Mouse (Mus musculus): ENCODE data around the gene Mapkap1. TPM values are rescaled to one million over a fixed set of nuclear protein-coding genes. Genes with fewer than 3 reads are reported as not detected.
A peak's percentile ranks its signal among the peaks of the same experiment; 100 is the strongest.

Gene Mapkap1
- polyA plus RNA-seq, 1 experiment from 2014 or later, result 117 TPM

GRCm38 (mm10) chr2:34608917-34609316 lies 202.3 kb downstream of the Mapkap1 start:
- Histone ChIP-seq H3K9ac (replicated peaks) (no peak overlapping the region), H3K27me3 (no peaks in the 10 kb centered on the region), H3K27ac (no peak overlapping the region), H3K4me3 (replicated peaks) (no peak overlapping the region), H3K36me3 (peaks cover 10% of the 10 kb centered on the region; the same call in 1 of the 2 replicates), H3K9me3 (no peaks in the 10 kb centered on the region), H3K4me1 (replicated peaks) (peaks cover 8% of the 10 kb centered on the region), H3K4me2 (no peak overlapping the region)
- ATAC-seq (ENCODE audit: insufficient number of reproducible peaks, insufficient read depth, low FRiP score, low TSS enrichment, low read depth), result no peak
- WGBS, result 65% methylated on average over 3 of the region's 3 CpGs

GRCm38 (mm10) chr2:34609516-34609915 lies 202.9 kb downstream of the Mapkap1 start:
- Histone ChIP-seq H3K4me1 (replicated peaks) (0 out of 2 replicates have a peak, but pooled peaks cover 2% of the 10 kb centered on the region), H3K4me2 (no peak overlapping the region), H3K27ac (no peak overlapping the region), H3K9me3 (no peaks in the 10 kb centered on the region), H3K36me3 (peaks cover 10% of the 10 kb centered on the region; the same call in 1 of the 2 replicates), H3K4me3 (replicated peaks) (no peak overlapping the region), H3K9ac (replicated peaks) (no peak overlapping the region), H3K27me3 (no peaks in the 10 kb centered on the region)
- WGBS, result 91% methylated on average over 4 of the region's 4 CpGs
- ATAC-seq (ENCODE audit: insufficient number of reproducible peaks, insufficient read depth, low FRiP score, low TSS enrichment, low read depth), result no peak

- Histone ChIP-seq H3K9me3 (no peaks in the 10 kb centered on the region), H3K9ac (replicated peaks) (no peak overlapping the region), H3K27ac (no peak overlapping the region), H3K27me3 (no peaks in the 10 kb centered on the region), H3K4me3 (replicated peaks) (no peak overlapping the region), H3K4me2 (no peak overlapping the region), H3K36me3 (peaks cover 29% of the 10 kb centered on the region), H3K4me1 (replicated peaks) (peaks cover 12% of the 10 kb centered on the region)
- no peak for ATAC-seq (ENCODE audit: insufficient number of reproducible peaks, insufficient read depth, low FRiP score, low TSS enrichment, low read depth)
- 37% methylated on average over 10 of the region's 10 CpGs for WGBS
Measured at GRCm38 (mm10) chr2:34620778-34621415, 214.3 kb downstream of the Mapkap1 start.

- Histone ChIP-seq H3K27ac (no peak overlapping the region), H3K9me3 (no peaks in the 10 kb centered on the region), H3K4me3 (replicated peaks) (no peak overlapping the region), H3K27me3 (no peaks in the 10 kb centered on the region), H3K4me2 (no peak overlapping the region), H3K36me3 (peaks cover 33% of the 10 kb centered on the region), H3K4me1 (replicated peaks) (peaks cover 12% of the 10 kb centered on the region), H3K9ac (replicated peaks) (no peak overlapping the region)
- 80% methylated on average over 8 of the region's 8 CpGs for WGBS
- ATAC-seq (ENCODE audit: insufficient number of reproducible peaks, insufficient read depth, low FRiP score, low TSS enrichment, low read depth), result no peak
Measured at GRCm38 (mm10) chr2:34621485-34621884, 214.9 kb downstream of the Mapkap1 start.

- H3K36me3 ChIP-seq, result peaks cover 33% of the 10 kb centered on the region
- H3K27ac ChIP-seq, result no peak overlapping the region
- H3K4me2 ChIP-seq, result no peak overlapping the region
- no peaks in the 10 kb centered on the region for H3K9me3 ChIP-seq
- peaks cover 19% of the 10 kb centered on the region for H3K4me1 ChIP-seq (replicated peaks)
- WGBS, result 77% methylated on average over 11 of the region's 11 CpGs
- H3K9ac ChIP-seq (replicated peaks), result no peak overlapping the region
- no peak for ATAC-seq (ENCODE audit: insufficient number of reproducible peaks, insufficient read depth, low FRiP score, low TSS enrichment, low read depth)
- no peaks in the 10 kb centered on the region for H3K27me3 ChIP-seq
- H3K4me3 ChIP-seq (replicated peaks), result no peak overlapping the region
Measured at GRCm38 (mm10) chr2:34622518-34622917, 215.9 kb downstream of the Mapkap1 start.

- WGBS, result 85% methylated on average over 8 of the region's 8 CpGs
- Histone ChIP-seq H3K27me3 (no peaks in the 10 kb centered on the region), H3K4me1 (replicated peaks) (peaks cover 25% of the 10 kb centered on the region), H3K36me3 (peaks cover 33% of the 10 kb centered on the region), H3K4me2 (no peak overlapping the region), H3K9ac (replicated peaks) (no peak overlapping the region), H3K4me3 (replicated peaks) (no peak overlapping the region), H3K9me3 (no peaks in the 10 kb centered on the region), H3K27ac (no peak overlapping the region)
- ATAC-seq (ENCODE audit: insufficient number of reproducible peaks, insufficient read depth, low FRiP score, low TSS enrichment, low read depth), result no peak
Measured at GRCm38 (mm10) chr2:34623181-34623580, 216.6 kb downstream of the Mapkap1 start.

GRCm38 (mm10) chr2:34624076-34624475 lies 217.5 kb downstream of the Mapkap1 start:
- no peak overlapping the region for H3K4me2 ChIP-seq
- no peaks in the 10 kb centered on the region for H3K9me3 ChIP-seq
- H3K4me3 ChIP-seq (replicated peaks), result no peak overlapping the region
- peaks cover 33% of the 10 kb centered on the region for H3K36me3 ChIP-seq
- H3K27me3 ChIP-seq, result no peaks in the 10 kb centered on the region
- ATAC-seq (ENCODE audit: insufficient number of reproducible peaks, insufficient read depth, low FRiP score, low TSS enrichment, low read depth), result no peak
- no peak overlapping the region for H3K27ac ChIP-seq
- 94% methylated on average over 12 of the region's 12 CpGs for WGBS
- no peak overlapping the region for H3K9ac ChIP-seq (replicated peaks)
- peaks cover 34% of the 10 kb centered on the region for H3K4me1 ChIP-seq (replicated peaks)

GRCm38 (mm10) chr2:34627328-34628226 lies 221.0 kb downstream of the Mapkap1 start:
- Histone ChIP-seq H3K9me3 (no peaks in the 10 kb centered on the region), H3K27ac (peak overlapping the region; percentile 67), H3K4me3 (replicated peaks) (no peak overlapping the region), H3K9ac (replicated peaks) (no peak overlapping the region), H3K4me1 (replicated peaks) (peaks cover 27% of the 10 kb centered on the region), H3K27me3 (0 out of 2 replicates have a peak, but pooled peaks cover 7% of the 10 kb centered on the region), H3K4me2 (no peak overlapping the region), H3K36me3 (peaks cover 31% of the 10 kb centered on the region)
- WGBS, result 71% methylated on average over 17 of the region's 17 CpGs
- 0 out of 2 replicates have a peak, but pooled peaks have one; percentile 26 for ATAC-seq (ENCODE audit: insufficient number of reproducible peaks, insufficient read depth, low FRiP score, low TSS enrichment, low read depth)

GRCm38 (mm10) chr2:34628903-34629540 lies 222.5 kb downstream of the Mapkap1 start:
- Histone ChIP-seq H3K4me3 (replicated peaks) (no peak overlapping the region), H3K4me2 (no peak overlapping the region), H3K9me3 (no peaks in the 10 kb centered on the region), H3K27ac (peak overlapping the region; percentile 23; the same call in 1 of the 2 replicates), H3K9ac (replicated peaks) (no peak overlapping the region), H3K36me3 (peaks cover 20% of the 10 kb centered on the region), H3K27me3 (0 out of 2 replicates have a peak, but pooled peaks cover 7% of the 10 kb centered on the region), H3K4me1 (replicated peaks) (peaks cover 27% of the 10 kb centered on the region)
- WGBS, result 75% methylated on average over 4 of the region's 4 CpGs
- ATAC-seq (ENCODE audit: insufficient number of reproducible peaks, insufficient read depth, low FRiP score, low TSS enrichment, low read depth), result no peak

GRCm38 (mm10) chr2:34629758-34630157 lies 223.2 kb downstream of the Mapkap1 start:
- no peak for ATAC-seq (ENCODE audit: insufficient number of reproducible peaks, insufficient read depth, low FRiP score, low TSS enrichment, low read depth)
- H3K9ac ChIP-seq (replicated peaks), result no peak overlapping the region
- H3K27me3 ChIP-seq, result 0 out of 2 replicates have a peak, but pooled peaks cover 7% of the 10 kb centered on the region
- H3K36me3 ChIP-seq, result peaks cover 15% of the 10 kb centered on the region; the same call in 1 of the 2 replicates
- H3K9me3 ChIP-seq, result no peaks in the 10 kb centered on the region
- H3K27ac ChIP-seq, result no peak overlapping the region
- WGBS, result 83% methylated on average over 7 of the region's 7 CpGs
- peaks cover 27% of the 10 kb centered on the region for H3K4me1 ChIP-seq (replicated peaks)
- no peak overlapping the region for H3K4me2 ChIP-seq
- no peak overlapping the region for H3K4me3 ChIP-seq (replicated peaks)

- no peaks in the 10 kb centered on the region for H3K9me3 ChIP-seq
- no peak for ATAC-seq (ENCODE audit: insufficient number of reproducible peaks, insufficient read depth, low FRiP score, low TSS enrichment, low read depth)
- H3K4me2 ChIP-seq, result no peak overlapping the region
- H3K4me3 ChIP-seq (replicated peaks), result no peak overlapping the region
- H3K27ac ChIP-seq, result no peak overlapping the region
- peaks cover 27% of the 10 kb centered on the region for H3K4me1 ChIP-seq (replicated peaks)
- no peak overlapping the region for H3K9ac ChIP-seq (replicated peaks)
- H3K36me3 ChIP-seq, result peaks cover 8% of the 10 kb centered on the region; the same call in 1 of the 2 replicates
- H3K27me3 ChIP-seq, result 0 out of 2 replicates have a peak, but pooled peaks cover 7% of the 10 kb centered on the region
- 75% methylated on average over 6 of the region's 6 CpGs for WGBS
Measured at GRCm38 (mm10) chr2:34630445-34630844, 223.9 kb downstream of the Mapkap1 start.

Data from limb, embryonic 12.5 days (tissue).